Mouse (Mus musculus) urinary bladder, postnatal 36 days (tissue): ENCODE measurements around the gene Olfr600.
"Not testable (repeated sequence)": the region's sequence is repeated elsewhere in the genome, so short reads cannot be mapped to it uniquely, and the experiment has no call there.

Experiments
- DNase-seq, 2 experiments: peaks; one replicate each; pipeline ENCODE4 v3.0.0; 2022; ENCODE audit warnings: low spot score in 2 of 2, mixed read lengths in 1 of 2

The Olfr600 gene

DNA sequence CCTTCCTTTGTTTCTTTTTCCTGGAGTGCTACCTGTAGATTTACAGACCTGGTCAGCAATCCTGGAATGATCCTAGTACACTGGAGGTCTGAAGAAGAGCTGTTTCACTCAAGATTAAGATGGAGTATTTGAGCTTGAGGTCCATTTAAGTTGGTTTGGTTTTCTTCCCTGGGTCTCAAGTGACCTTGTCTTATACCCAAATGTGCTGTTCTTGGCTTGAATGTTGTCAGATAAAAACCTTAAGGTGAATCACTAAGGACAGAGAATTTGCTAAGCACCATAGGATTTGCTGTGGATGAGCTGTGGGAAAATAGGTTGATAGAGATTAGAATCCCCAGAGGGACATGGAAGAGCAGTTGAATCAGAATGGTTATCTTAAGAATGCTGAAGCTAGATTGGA is at the start of gene Olfr600:
Gene Olfr600, minus strand, starts transcription at position 101 of the 400 bp plus-strand sequence.
- DNase-seq: no peak

DNA sequence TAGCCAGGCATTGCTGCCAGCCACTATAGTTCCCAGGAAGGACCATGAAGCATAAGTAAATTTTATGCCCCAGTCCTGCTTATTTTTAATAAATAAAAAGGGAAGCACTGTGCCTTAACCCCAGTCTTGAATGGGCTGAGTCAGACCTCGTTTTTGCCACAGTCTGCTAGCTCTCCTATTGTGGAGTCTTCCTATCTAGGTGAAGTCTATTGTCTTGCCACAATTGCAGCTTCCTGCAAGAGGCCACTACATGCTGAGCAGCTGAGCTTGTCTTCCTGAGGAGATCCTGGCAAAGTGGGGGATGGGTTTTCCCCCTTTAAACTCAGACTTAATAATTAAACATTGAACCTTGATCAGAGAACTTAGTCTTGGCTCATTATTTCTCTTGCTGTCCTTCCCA is 49.5 kb upstream of the Olfr600 start:
- no peak for DNase-seq

DNA sequence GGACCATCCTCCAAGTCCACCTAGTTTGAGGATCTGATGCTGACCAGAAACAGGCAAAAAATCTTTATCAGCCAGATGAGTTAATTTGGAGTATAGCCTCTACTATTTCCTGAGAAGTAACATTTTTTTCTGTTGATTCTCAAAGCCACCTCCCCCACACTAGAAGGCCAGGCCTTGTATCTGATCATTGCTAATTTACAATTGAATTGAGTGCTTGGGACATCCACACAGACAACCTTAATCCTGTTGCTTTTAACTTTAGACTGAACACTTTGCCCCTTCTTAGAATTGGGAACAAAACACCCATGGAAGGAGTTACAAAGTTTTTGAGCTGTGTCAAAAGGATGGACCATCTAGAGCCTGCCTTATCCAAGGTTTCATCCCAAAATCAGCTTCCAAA is 48.3 kb upstream of the Olfr600 start:
- DNase-seq: no peak

DNA sequence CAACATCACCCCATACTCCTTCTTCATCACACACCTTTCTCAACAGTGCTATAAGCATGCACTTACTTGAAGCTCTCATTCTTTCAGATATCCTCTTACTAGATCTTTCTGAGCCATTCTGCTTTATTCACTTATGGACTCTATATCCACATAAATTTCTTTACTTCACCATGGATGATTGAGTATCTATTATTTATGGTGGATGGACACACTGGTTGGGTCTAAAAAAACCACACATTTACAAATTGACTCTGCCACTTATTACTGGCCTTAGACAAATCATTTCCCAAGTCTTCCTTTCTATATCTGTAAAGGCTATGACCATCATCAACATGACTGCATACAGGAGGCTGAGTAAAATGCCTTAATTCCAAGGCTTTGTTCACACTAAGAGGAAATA is 36.6 kb upstream of the Olfr600 start, which contains the start of gene Olfr603:
Gene Olfr603, minus strand, starts transcription at position 101 of the 400 bp plus-strand sequence.
- DNase-seq: no peak

GRCm38 (mm10) chr7:103362555-103362954 is 13.1 kb upstream of the Olfr600 start, which contains the start of gene Olfr601:
Gene Olfr601, minus strand, starts transcription at chr7:103362655.
- DNase-seq: no peak

DNA sequence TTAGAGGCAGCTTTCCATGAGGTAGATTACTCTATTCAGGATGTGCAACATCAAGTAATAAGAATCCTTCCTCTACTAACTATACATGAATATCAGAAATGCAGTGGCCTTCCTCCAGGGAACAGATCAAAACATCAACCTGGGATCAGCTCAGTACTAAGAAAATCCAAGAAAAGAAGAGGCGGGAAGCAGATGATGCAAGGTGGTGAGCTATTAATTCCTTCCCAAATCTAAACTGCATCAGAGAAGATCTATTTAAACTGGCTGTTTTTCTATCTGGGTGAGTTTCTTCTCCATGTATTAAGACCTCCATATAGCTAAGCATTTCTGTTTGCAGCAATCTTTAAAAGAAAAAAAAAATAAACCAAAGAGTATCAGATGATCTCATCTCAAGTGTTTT is 13.9 kb downstream of the Olfr600 start, which contains the start of gene Olfr599:
Gene Olfr599, plus strand, starts transcription at position 301 of the 400 bp plus-strand sequence.
- DNase-seq: no peak

GRCm38 (mm10) chr7:103323268-103323667 is 26.2 kb downstream of the Olfr600 start, which contains the start of gene Olfr598:
Gene Olfr598, plus strand, starts transcription at chr7:103323568.
- DNase-seq: no peak

DNA sequence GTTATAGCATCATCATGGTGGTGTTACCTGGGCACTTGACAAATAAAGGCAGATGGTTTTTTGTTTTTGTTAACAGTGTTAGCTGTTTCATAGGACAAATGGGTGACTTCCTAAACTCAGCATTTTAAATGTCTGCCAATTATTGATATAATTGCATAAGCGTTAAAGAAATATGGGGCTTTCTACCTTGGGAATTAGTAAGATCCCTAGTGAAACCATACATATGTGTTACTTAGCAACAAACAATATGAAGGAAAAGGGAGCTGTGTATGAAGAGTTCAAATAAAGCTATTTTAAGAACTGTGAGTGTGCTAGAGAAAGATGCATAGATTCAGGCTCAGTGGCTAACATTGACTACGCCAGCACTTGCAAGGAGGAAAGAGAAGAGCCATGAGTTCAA is 33.5 kb downstream of the Olfr600 start, which contains the start of gene Olfr597:
Gene Olfr597, plus strand, starts transcription at position 301 of the 400 bp plus-strand sequence.
- DNase-seq: not testable (repeated sequence)

DNA sequence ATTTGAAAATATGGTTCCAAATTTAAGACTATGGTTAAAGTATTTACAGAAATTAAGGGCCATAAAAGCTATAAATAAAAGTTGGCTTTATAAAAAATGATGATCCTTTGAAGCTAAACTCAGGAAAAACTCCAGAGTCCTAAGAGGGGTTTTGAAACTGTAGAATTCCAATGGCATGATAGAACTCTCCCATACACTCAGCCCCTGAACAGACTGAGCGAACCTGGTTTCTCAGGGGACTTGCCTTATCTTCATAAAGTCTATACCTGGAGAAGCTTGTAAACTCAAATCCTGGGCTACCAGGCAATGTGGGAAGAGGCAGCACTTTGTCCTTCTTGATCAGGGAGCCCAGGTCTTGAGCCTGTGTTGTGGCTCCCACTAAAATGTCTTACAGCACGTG is 44.1 kb downstream of the Olfr600 start, which contains the start of gene Olfr596:
Gene Olfr596, plus strand, starts transcription at position 301 of the 400 bp plus-strand sequence.
- not testable (repeated sequence) for DNase-seq
